Mouse (Mus musculus): ENCODE results near the gene Ttc26.

GRCm38 (mm10) chr6:38353811-38354722 lies 27.2 kb upstream of the Ttc26 start, which contains the start of gene Zc3hav1:
- TF ChIP-seq CTCF (IDR thresholded peaks at IDR 0.05; ENCODE audit: insufficient read depth, low read depth, low read length) (no peak), POLR2A (IDR thresholded peaks at IDR 0.05; ENCODE audit: insufficient read depth, low read depth, low read length) (no peak)

Measured in olfactory bulb, adult 2 months (tissue).